Mouse (Mus musculus) frontal cortex, postnatal 36 days (tissue): ENCODE measurements around the gene Adk.
"Not testable (repeated sequence)": the region's sequence is repeated elsewhere in the genome, so short reads cannot be mapped to it uniquely, and the experiment has no call there.

Source experiments
- DNase-seq, 2 experiments: peaks; one replicate each; pipeline ENCODE4 v3.0.0; 2022; ENCODE audit warnings: low spot score in 2 of 2

The Adk gene

GRCm38 (mm10) chr14:21484693-21485092 is 432.3 kb downstream of the Adk start:
- no peak for DNase-seq

- no peak for DNase-seq
Observed at GRCm38 (mm10) chr14:21485961-21486520, 433.7 kb downstream of the Adk start.

- not testable (repeated sequence) for DNase-seq
Observed at GRCm38 (mm10) chr14:21487135-21487534, 434.8 kb downstream of the Adk start.

- DNase-seq = not testable (repeated sequence)
Observed at GRCm38 (mm10) chr14:21488426-21489115, 436.2 kb downstream of the Adk start.

GRCm38 (mm10) chr14:21489116-21489485 is 436.7 kb downstream of the Adk start:
- no peak for DNase-seq

GRCm38 (mm10) chr14:21490141-21490540 is 437.8 kb downstream of the Adk start:
- no peak for DNase-seq
